Mouse (Mus musculus): ENCODE results near the gene Cit.

DNA sequence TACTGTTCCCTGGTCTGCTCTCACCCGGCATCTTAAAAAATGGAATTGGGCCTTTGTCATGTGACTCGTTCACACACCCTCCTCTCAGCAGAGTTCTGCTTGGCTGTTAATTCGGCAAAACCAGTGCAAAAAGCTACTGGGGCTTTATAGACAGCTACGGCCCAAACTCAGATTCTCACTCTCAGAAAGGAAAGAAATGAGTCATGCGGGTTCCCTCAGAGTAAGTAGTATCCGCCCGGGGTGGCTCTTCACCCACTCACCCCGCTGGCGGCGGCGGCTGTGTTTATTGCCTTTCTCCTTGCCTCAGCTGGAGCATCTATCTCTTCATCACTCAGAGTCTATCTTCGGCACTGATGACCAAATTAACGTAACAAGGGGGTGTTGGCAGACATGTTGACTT, 93.9 kb downstream of the Cit start:
- TF ChIP-seq CTCF (IDR thresholded peaks at IDR 0.05; ENCODE audit: low read depth, low read length) (no peak), POLR2A (IDR thresholded peaks at IDR 0.05; ENCODE audit: extremely low read depth, insufficient read depth, low read length) (no peak)
